Mouse (Mus musculus) intestine, postnatal 0 days (tissue): ENCODE results near the gene Eif5. TPM values are rescaled to one million over a fixed set of nuclear protein-coding genes. Genes with fewer than 3 reads are reported as not detected.

Experiments used
- ATAC-seq: fragments of 200-750 bp; cut with Nextera tagmentation; 2 replicates; pipeline ENCODE4 v1.8.0; 2017; ENCODE audit warnings: mild to moderate bottlenecking, moderate TSS enrichment, moderate library complexity
- H3K27ac ChIP-seq: fragments of 300-500 bp; sonication (generic); 2 replicates; pipeline ENCODE4 v1.5.1; 2014; ENCODE audit warnings: mild to moderate bottlenecking, low read depth, low read length, moderate library complexity
- H3K27me3 ChIP-seq: fragments of 300-500 bp; sonication (generic); replicated peaks from 2 replicates; pipeline ENCODE4 v1.6.1; 2014; ENCODE audit warnings: low read length, mixed read lengths; ENCODE audit not compliant: control insufficient read depth, insufficient read depth
- H3K36me3 ChIP-seq: fragments of 300-500 bp; sonication (generic); 2 replicates; pipeline ENCODE4 v1.6.1; 2014; ENCODE audit warnings: mild to moderate bottlenecking, moderate library complexity; ENCODE audit not compliant: control insufficient read depth, insufficient read depth
- H3K4me1 ChIP-seq: fragments of 300-500 bp; sonication (generic); replicated peaks from 2 replicates; pipeline ENCODE4 v1.6.1; 2014; ENCODE audit warnings: antibody characterized with exemption, low read length, mixed read lengths; ENCODE audit not compliant: control insufficient read depth, insufficient read depth
- H3K4me2 ChIP-seq: fragments of 300-500 bp; sonication (generic); replicated peaks from 2 replicates; pipeline ENCODE4 v1.6.1; 2014; ENCODE audit warnings: low read depth, mild to moderate bottlenecking, moderate library complexity
- H3K4me3 ChIP-seq: fragments of 300-500 bp; sonication (generic); 2 replicates; pipeline ENCODE4 v1.5.1; 2014; ENCODE audit warnings: low read depth, low read length
- H3K9ac ChIP-seq: fragments of 300-500 bp; sonication (generic); 2 replicates; pipeline ENCODE4 v1.6.1; 2014; ENCODE audit warnings: mild to moderate bottlenecking, low read depth, low read length
- H3K9me3 ChIP-seq: fragments of 300-500 bp; sonication (generic); 2 replicates; pipeline ENCODE4 v1.6.1; 2016; ENCODE audit warnings: mixed run types; ENCODE audit not compliant: control insufficient read depth
- CTCF ChIP-seq: sonication (generic); IDR thresholded peaks from 2 replicates; pipeline ENCODE4 v1.5.1; 2016; ENCODE audit warnings: low read depth, mild to moderate bottlenecking, control low read depth, antibody characterized with exemption, moderate library complexity
- WGBS: fragments of 180-500 bp; shearing (Covaris S2); extraction: QIAGEN DNeasy Blood & Tissue Kit; methylation state at CpG from one replicate; pipeline ENCODE4 v1.1.7; 2014; 5-methylcytosine and 5-hydroxymethylcytosine counted together
- polyA plus RNA-seq: library from polyadenylated mRNA; unstranded; fragments of >200 nt; fragmentation: Nextera tagmentation; extraction: Ambion mirVana; gene quantifications from 2 replicates; pipeline ENCODE4 v1.2.1, GENCODE M21; 2015

Eif5 gene
- polyA plus RNA-seq, 1 experiment from 2014 or later: 632 TPM

- no peak overlapping the region for H3K4me2 ChIP-seq
- H3K27ac ChIP-seq: no peak overlapping the region
- no peaks in the 10 kb centered on the region for H3K36me3 ChIP-seq
- no peaks in the 10 kb centered on the region for H3K4me1 ChIP-seq
- H3K27me3 ChIP-seq: no peaks in the 10 kb centered on the region
- no peak for TF ChIP-seq CTCF
- no peaks in the 10 kb centered on the region for H3K9me3 ChIP-seq
- no peak overlapping the region for H3K4me3 ChIP-seq
- ATAC-seq: no peak
- H3K9ac ChIP-seq: no peak overlapping the region
- 77% methylated on average over 9 of the region's 9 CpGs for WGBS
These were observed 19.4 kb upstream of the Eif5 start for GRCm38 (mm10) chr12:111518391-111518790.

GRCm38 (mm10) chr12:111519821-111520220, 18.0 kb upstream of the Eif5 start:
- no peak for ATAC-seq
- no peaks in the 10 kb centered on the region for H3K36me3 ChIP-seq
- TF ChIP-seq CTCF: no peak
- H3K27me3 ChIP-seq: no peaks in the 10 kb centered on the region
- H3K4me1 ChIP-seq: no peaks in the 10 kb centered on the region
- WGBS: 66% methylated on average over 5 of the region's 5 CpGs
- no peaks in the 10 kb centered on the region for H3K9me3 ChIP-seq
- H3K9ac ChIP-seq: no peak overlapping the region
- no peak overlapping the region for H3K27ac ChIP-seq
- no peak overlapping the region for H3K4me2 ChIP-seq
- no peak overlapping the region for H3K4me3 ChIP-seq

GRCm38 (mm10) chr12:111520994-111521393, 16.8 kb upstream of the Eif5 start:
- H3K36me3 ChIP-seq: no peaks in the 10 kb centered on the region
- no peak for TF ChIP-seq CTCF
- no peak overlapping the region for H3K4me2 ChIP-seq
- no peaks in the 10 kb centered on the region for H3K9me3 ChIP-seq
- WGBS: 78% methylated on average over 2 of the region's 2 CpGs
- H3K4me3 ChIP-seq: no peak overlapping the region
- H3K4me1 ChIP-seq: no peaks in the 10 kb centered on the region
- no peak overlapping the region for H3K27ac ChIP-seq
- no peaks in the 10 kb centered on the region for H3K27me3 ChIP-seq
- no peak for ATAC-seq
- no peak overlapping the region for H3K9ac ChIP-seq

- WGBS: 77% methylated on average over 1 of the region's 1 CpGs
- no peaks in the 10 kb centered on the region for H3K4me1 ChIP-seq
- H3K9me3 ChIP-seq: no peaks in the 10 kb centered on the region
- H3K4me2 ChIP-seq: no peak overlapping the region
- no peak for ATAC-seq
- H3K27me3 ChIP-seq: no peaks in the 10 kb centered on the region
- H3K27ac ChIP-seq: no peak overlapping the region
- no peak overlapping the region for H3K4me3 ChIP-seq
- no peak for TF ChIP-seq CTCF
- H3K36me3 ChIP-seq: no peaks in the 10 kb centered on the region
- H3K9ac ChIP-seq: no peak overlapping the region
These were observed 13.3 kb upstream of the Eif5 start for GRCm38 (mm10) chr12:111524469-111524868.

GRCm38 (mm10) chr12:111524883-111525282, 12.9 kb upstream of the Eif5 start:
- no peak for ATAC-seq
- no peak overlapping the region for H3K9ac ChIP-seq
- no peaks in the 10 kb centered on the region for H3K36me3 ChIP-seq
- 72% methylated on average over 3 of the region's 3 CpGs for WGBS
- H3K27me3 ChIP-seq: no peaks in the 10 kb centered on the region
- H3K4me1 ChIP-seq: no peaks in the 10 kb centered on the region
- no peak for TF ChIP-seq CTCF
- H3K9me3 ChIP-seq: no peaks in the 10 kb centered on the region
- no peak overlapping the region for H3K4me2 ChIP-seq
- H3K27ac ChIP-seq: no peak overlapping the region
- H3K4me3 ChIP-seq: no peak overlapping the region

GRCm38 (mm10) chr12:111527643-111528281, 10.1 kb upstream of the Eif5 start:
- Histone ChIP-seq H3K36me3 (no peaks in the 10 kb centered on the region), H3K9me3 (no peaks in the 10 kb centered on the region), H3K27me3 (no peaks in the 10 kb centered on the region), H3K27ac (no peak overlapping the region), H3K4me2 (no peak overlapping the region), H3K4me3 (no peak overlapping the region), H3K4me1 (no peaks in the 10 kb centered on the region), H3K9ac (no peak overlapping the region)
- WGBS: 62% methylated on average over 8 of the region's 8 CpGs
- ATAC-seq: no peak
- no peak for TF ChIP-seq CTCF

- no peak for TF ChIP-seq CTCF
- no peak for ATAC-seq
- no peaks in the 10 kb centered on the region for H3K36me3 ChIP-seq
- H3K4me2 ChIP-seq: no peak overlapping the region
- H3K27ac ChIP-seq: no peak overlapping the region
- no peak overlapping the region for H3K4me3 ChIP-seq
- no peaks in the 10 kb centered on the region for H3K27me3 ChIP-seq
- H3K4me1 ChIP-seq: no peaks in the 10 kb centered on the region
- WGBS: 13% methylated on average over 8 of the region's 8 CpGs
- no peak overlapping the region for H3K9ac ChIP-seq
- H3K9me3 ChIP-seq: no peaks in the 10 kb centered on the region
These were observed 8.6 kb upstream of the Eif5 start for GRCm38 (mm10) chr12:111529192-111529591.
